Mouse (Mus musculus): ENCODE measurements around the gene Ap5b1. TPM values are rescaled to one million over a fixed set of nuclear protein-coding genes. Genes with fewer than 3 reads are reported as not detected.

Gene Ap5b1
- polyA plus RNA-seq, 1 experiment from 2014 or later, result 2.6 TPM

- peaks cover 8% of the 10 kb centered on the region; the same call in 1 of the 2 replicates for H3K36me3 ChIP-seq (replicated peaks)
- no peak for DNase-seq (ENCODE audit: low spot score)
- WGBS, result 89% methylated on average over 32 of the region's 32 CpGs
- H3K27ac ChIP-seq (replicated peaks), result no peak overlapping the region
- H3K27me3 ChIP-seq (replicated peaks; ENCODE audit: low read depth, poor library complexity, severe bottlenecking), result peaks cover 40% of the 10 kb centered on the region
- H3K4me3 ChIP-seq, result 0 out of 2 replicates have a peak overlapping the region, but pooled peaks have one; percentile 3
- no peaks in the 10 kb centered on the region for H3K9me3 ChIP-seq
- peaks cover 27% of the 10 kb centered on the region for H3K4me1 ChIP-seq
Observed at GRCm38 (mm10) chr19:5570353-5571246, 2.8 kb downstream of the Ap5b1 start.

GRCm38 (mm10) chr19:5571831-5572230 lies 4.0 kb downstream of the Ap5b1 start:
- peaks cover 22% of the 10 kb centered on the region for H3K4me1 ChIP-seq
- 74% methylated on average over 5 of the region's 5 CpGs for WGBS
- DNase-seq (ENCODE audit: low spot score), result no peak
- H3K4me3 ChIP-seq, result no peak overlapping the region
- no peaks in the 10 kb centered on the region for H3K9me3 ChIP-seq
- peaks cover 8% of the 10 kb centered on the region; the same call in 1 of the 2 replicates for H3K36me3 ChIP-seq (replicated peaks)
- H3K27me3 ChIP-seq (replicated peaks; ENCODE audit: low read depth, poor library complexity, severe bottlenecking), result peaks cover 28% of the 10 kb centered on the region
- no peak overlapping the region for H3K27ac ChIP-seq (replicated peaks)

- H3K4me1 ChIP-seq, result peaks cover 15% of the 10 kb centered on the region
- peaks cover 8% of the 10 kb centered on the region; the same call in 1 of the 2 replicates for H3K36me3 ChIP-seq (replicated peaks)
- H3K9me3 ChIP-seq, result no peaks in the 10 kb centered on the region
- peaks cover 21% of the 10 kb centered on the region for H3K27me3 ChIP-seq (replicated peaks; ENCODE audit: low read depth, poor library complexity, severe bottlenecking)
- no peak overlapping the region for H3K4me3 ChIP-seq
- no peak overlapping the region for H3K27ac ChIP-seq (replicated peaks)
- DNase-seq (ENCODE audit: low spot score), result no peak
- WGBS, result 84% methylated on average over 19 of the region's 19 CpGs
Observed at GRCm38 (mm10) chr19:5572331-5573125, 4.7 kb downstream of the Ap5b1 start.

- 91% methylated on average over 1 of the region's 1 CpGs for WGBS
- peaks cover 6% of the 10 kb centered on the region for H3K27me3 ChIP-seq (replicated peaks; ENCODE audit: low read depth, poor library complexity, severe bottlenecking)
Observed at GRCm38 (mm10) chr19:5575336-5575735, 7.5 kb downstream of the Ap5b1 start.

GRCm38 (mm10) chr19:5579971-5580370 lies 12.1 kb downstream of the Ap5b1 start:
- no peak for DNase-seq (ENCODE audit: low spot score)
- H3K27ac ChIP-seq (replicated peaks), result no peak overlapping the region
- no peaks in the 10 kb centered on the region for H3K9me3 ChIP-seq
- 0 out of 2 replicates have a peak, but pooled peaks cover under 1% of the 10 kb centered on the region for H3K27me3 ChIP-seq (replicated peaks; ENCODE audit: low read depth, poor library complexity, severe bottlenecking)
- H3K4me3 ChIP-seq, result no peak overlapping the region
- no peaks in the 10 kb centered on the region for H3K4me1 ChIP-seq
- H3K36me3 ChIP-seq (replicated peaks), result no peaks in the 10 kb centered on the region
- 71% methylated on average over 4 of the region's 4 CpGs for WGBS

More at GRCm38 (mm10) chr19:5575336-5575735, 7.5 kb downstream of the Ap5b1 start:
- Histone ChIP-seq H3K4me3 (no peak overlapping the region), H3K36me3 (replicated peaks) (no peaks in the 10 kb centered on the region), H3K9me3 (no peaks in the 10 kb centered on the region), H3K27ac (replicated peaks) (no peak overlapping the region), H3K4me1 (no peaks in the 10 kb centered on the region)
- no peak for DNase-seq (ENCODE audit: low spot score)

- H3K27ac ChIP-seq (replicated peaks), result no peak overlapping the region
- H3K27me3 ChIP-seq (replicated peaks; ENCODE audit: low read depth, poor library complexity, severe bottlenecking), result 0 out of 2 replicates have a peak, but pooled peaks cover 4% of the 10 kb centered on the region
- H3K36me3 ChIP-seq (replicated peaks), result no peaks in the 10 kb centered on the region
- no peak for DNase-seq (ENCODE audit: low spot score)
- no peak overlapping the region for H3K4me3 ChIP-seq
- 90% methylated on average over 6 of the region's 6 CpGs for WGBS
- no peaks in the 10 kb centered on the region for H3K9me3 ChIP-seq
- H3K4me1 ChIP-seq, result 0 out of 2 replicates have a peak, but pooled peaks cover 6% of the 10 kb centered on the region
Observed at GRCm38 (mm10) chr19:5580776-5581175, 13.0 kb downstream of the Ap5b1 start.

GRCm38 (mm10) chr19:5581995-5582394 lies 14.2 kb downstream of the Ap5b1 start:
- Histone ChIP-seq H3K36me3 (replicated peaks) (no peaks in the 10 kb centered on the region), H3K27me3 (replicated peaks; ENCODE audit: low read depth, poor library complexity, severe bottlenecking) (0 out of 2 replicates have a peak, but pooled peaks cover 4% of the 10 kb centered on the region), H3K9me3 (no peaks in the 10 kb centered on the region), H3K4me1 (0 out of 2 replicates have a peak, but pooled peaks cover 6% of the 10 kb centered on the region), H3K4me3 (no peak overlapping the region), H3K27ac (replicated peaks) (no peak overlapping the region)
- WGBS, result 87% methylated on average over 2 of the region's 2 CpGs
- no peak for DNase-seq (ENCODE audit: low spot score)

GRCm38 (mm10) chr19:5589159-5589558 lies 21.3 kb downstream of the Ap5b1 start:
- no peaks in the 10 kb centered on the region for H3K9me3 ChIP-seq
- H3K27ac ChIP-seq (replicated peaks), result no peak overlapping the region
- H3K4me3 ChIP-seq, result no peak overlapping the region
- H3K36me3 ChIP-seq (replicated peaks), result no peaks in the 10 kb centered on the region
- H3K27me3 ChIP-seq (replicated peaks; ENCODE audit: low read depth, poor library complexity, severe bottlenecking), result 0 out of 2 replicates have a peak, but pooled peaks cover 4% of the 10 kb centered on the region
- DNase-seq (ENCODE audit: low spot score), result no peak
- 0 out of 2 replicates have a peak, but pooled peaks cover 6% of the 10 kb centered on the region for H3K4me1 ChIP-seq
- WGBS, result 77% methylated on average over 9 of the region's 9 CpGs

- H3K4me1 ChIP-seq, result no peaks in the 10 kb centered on the region
- 91% methylated on average over 6 of the region's 6 CpGs for WGBS
- DNase-seq (ENCODE audit: low spot score), result no peak
Observed at GRCm38 (mm10) chr19:5591888-5592287, 24.1 kb downstream of the Ap5b1 start.

GRCm38 (mm10) chr19:5599224-5599623 lies 31.4 kb downstream of the Ap5b1 start:
- Histone ChIP-seq H3K27ac (replicated peaks) (no peak overlapping the region), H3K36me3 (replicated peaks) (peaks cover 15% of the 10 kb centered on the region), H3K27me3 (replicated peaks; ENCODE audit: low read depth, poor library complexity, severe bottlenecking) (no peaks in the 10 kb centered on the region), H3K4me3 (no peak overlapping the region), H3K4me1 (peaks cover 18% of the 10 kb centered on the region), H3K9me3 (no peaks in the 10 kb centered on the region)
- WGBS, result 82% methylated on average over 4 of the region's 4 CpGs
- DNase-seq (ENCODE audit: low spot score), result no peak

More at GRCm38 (mm10) chr19:5591888-5592287, 24.1 kb downstream of the Ap5b1 start:
- Histone ChIP-seq H3K27ac (replicated peaks) (no peak overlapping the region), H3K9me3 (no peaks in the 10 kb centered on the region), H3K4me3 (no peak overlapping the region), H3K27me3 (replicated peaks; ENCODE audit: low read depth, poor library complexity, severe bottlenecking) (no peaks in the 10 kb centered on the region), H3K36me3 (replicated peaks) (no peaks in the 10 kb centered on the region)

GRCm38 (mm10) chr19:5601752-5602541 lies 34.1 kb downstream of the Ap5b1 start, which contains the start of gene Rnaseh2c:
Rnaseh2c (plus strand) TSS chr19:5601873.
- Histone ChIP-seq H3K27me3 (replicated peaks; ENCODE audit: low read depth, poor library complexity, severe bottlenecking) (no peaks in the 10 kb centered on the region), H3K27ac (replicated peaks) (peak within 1 kb of the TSS; percentile 95), H3K9me3 (no peaks in the 10 kb centered on the region), H3K4me1 (peaks cover 18% of the 10 kb centered on the region), H3K4me3 (peak within 1 kb of the TSS; percentile 86), H3K36me3 (replicated peaks) (peaks cover 43% of the 10 kb centered on the region)
- WGBS, result under 1% methylated on average over 64 of the region's 64 CpGs
- peak; percentile 83 for DNase-seq (ENCODE audit: low spot score)
